Mouse (Mus musculus) testis, adult 2 months (tissue): ENCODE data around the gene Gatad2b.
A peak's percentile ranks its signal among the peaks of the same experiment; 100 is the strongest.

Source experiments
- CTCF ChIP-seq: fragments of 200-500 bp; IDR thresholded peaks from 2 replicates; pipeline ENCODE4 v1.5.1; 2012; ENCODE audit warnings: low read depth, mild to moderate bottlenecking, inconsistent platforms, low read length, moderate library complexity; ENCODE audit not compliant: control insufficient read depth, insufficient read depth, insufficient replicate concordance
- POLR2A ChIP-seq: fragments of 200-500 bp; IDR thresholded peaks from 2 replicates; pipeline ENCODE4 v1.6.1; 2012; ENCODE audit warnings: low read depth, mild to moderate bottlenecking, inconsistent platforms, low read length, moderate library complexity; ENCODE audit not compliant: control insufficient read depth

DNA sequence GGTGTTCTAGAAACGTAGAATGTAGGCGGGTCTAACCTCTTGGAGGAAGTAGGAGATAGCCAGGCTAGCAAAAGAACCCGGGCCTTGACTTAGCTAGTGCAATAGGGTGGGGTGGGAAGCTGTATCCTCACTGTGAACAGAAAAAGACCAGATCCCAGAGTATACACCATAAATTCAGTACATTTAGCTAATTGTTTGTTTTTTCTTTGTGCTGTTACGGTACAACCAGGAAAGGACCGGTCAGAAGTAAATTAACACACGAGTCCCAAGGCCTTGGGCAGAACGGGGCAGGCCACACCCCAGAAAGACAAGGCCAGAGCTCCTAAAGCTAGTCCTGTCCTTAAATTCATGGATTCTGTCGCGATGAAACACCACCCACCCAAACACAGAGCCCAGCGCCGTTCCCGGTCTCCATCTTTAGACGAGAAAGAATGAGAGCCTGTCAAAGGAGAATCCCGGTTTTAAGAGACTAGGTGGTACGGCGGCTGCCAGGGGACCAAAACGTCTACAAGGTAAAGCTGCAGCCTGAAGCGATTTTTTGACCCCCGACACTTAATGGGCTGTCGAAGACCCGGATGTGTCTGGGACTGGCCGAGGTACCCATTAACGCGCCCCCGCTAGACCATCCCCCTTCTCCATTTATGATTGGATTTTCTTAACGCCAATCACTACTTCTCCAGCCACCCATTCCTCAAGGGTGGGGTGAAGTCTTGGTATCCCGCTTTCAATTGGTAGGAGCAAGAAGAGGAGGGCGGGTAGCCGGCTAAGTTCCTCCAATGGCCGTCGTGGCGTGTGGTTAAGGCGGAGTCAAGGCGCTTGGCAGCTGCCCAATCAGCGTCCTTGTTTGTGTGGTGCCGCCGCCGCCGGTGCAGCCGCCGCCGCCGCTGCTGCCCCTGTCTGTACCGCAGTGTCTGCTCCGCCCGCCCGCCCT lies at the start of gene Gatad2b:
- TF ChIP-seq POLR2A (peak; percentile 53; the same call in 1 of the 2 replicates), CTCF (0 out of 2 replicates have a peak, but pooled peaks have one; percentile 1)
